9 mouse cellular contexts compared by ENCODE assay signal in genomic region chr5:35948225-35948975, GRCm38 (mm10). TPM values are rescaled to one million over a fixed set of nuclear protein-coding genes. Genes with fewer than 3 reads are reported as not detected.
DNase-seq lines count a peak whose midpoint lies in the region; ATAC-seq and TF ChIP-seq lines count a peak whose summit lies in the region.
"Had no signal": no experiment of that assay in that cellular context is flagged by ENCODE, and none has a peak within 500 bp of the region (broad histone marks: within the 10 kb centered on the region; RNA-seq: fewer than 3 reads in every experiment).

No protein-coding gene starts in this region.

- 68% methylated on average over 15 of the region's 15 CpGs for WGBS in kidney, embryonic 14.5 days
- 78% methylated on average over 15 of the region's 15 CpGs for WGBS in forebrain, postnatal 0 days

- no peak overlapping the region for H3K4me3 ChIP-seq in kidney, embryonic 14.5 days (ENCODE audit: low read length)
- H3K4me3 ChIP-seq in forebrain, postnatal 0 days (ENCODE audit: low read depth, low read length) = no peak overlapping the region
- H3K4me3 ChIP-seq: embryonic facial prominence, embryonic 12.5 days had no signal

- H3K27me3 ChIP-seq in kidney, embryonic 14.5 days (ENCODE audit: control insufficient read depth, insufficient read depth, low read length) = no peaks in the 10 kb centered on the region
- H3K27me3 ChIP-seq in forebrain, postnatal 0 days (ENCODE audit: insufficient read depth, low read length) = no peaks in the 10 kb centered on the region
- H3K27me3 ChIP-seq: embryonic facial prominence, embryonic 12.5 days had no signal

- no peak overlapping the region for H3K9ac ChIP-seq in kidney, embryonic 14.5 days (ENCODE audit: low read depth, low read length)
- H3K9ac ChIP-seq in forebrain, postnatal 0 days = no peak overlapping the region
- H3K9ac ChIP-seq: embryonic facial prominence, embryonic 12.5 days had no signal

- H3K9me3 ChIP-seq in kidney, embryonic 14.5 days (ENCODE audit: control insufficient read depth, low read length) = no peaks in the 10 kb centered on the region
- no peaks in the 10 kb centered on the region for H3K9me3 ChIP-seq in forebrain, postnatal 0 days (ENCODE audit: low read length)
- H3K9me3 ChIP-seq: embryonic facial prominence, embryonic 12.5 days had no signal

- DNase-seq in urinary bladder, adult 18-20 months (ENCODE audit: low spot score in 2 of 2) = peak; percentile 18 to 20
- DNase-seq in urinary bladder, adult 2 months (ENCODE audit: low spot score) = no peak
- DNase-seq in gastrocnemius, postnatal 14 days = peak; percentile 48
- DNase-seq in forebrain, postnatal 0 days = no peak
- DNase-seq in embryo, embryonic 10 days (ENCODE audit: low spot score) = no peak
- DNase-seq in frontal cortex, postnatal 25 days (ENCODE audit: low spot score in 2 of 2) = no peak

- intact Hi-C loops in gastrocnemius, postnatal 14 days (cut with DNase I; ENCODE audit: low total_unique reads) = no loop called here

- no peak for ATAC-seq in kidney, embryonic 14.5 days (ENCODE audit: low FRiP score, low TSS enrichment)
- no peak for ATAC-seq in forebrain, postnatal 0 days

- no peak overlapping the region for H3K4me2 ChIP-seq in kidney, embryonic 14.5 days (replicated peaks; ENCODE audit: low read depth, low read length)
- H3K4me2 ChIP-seq in forebrain, postnatal 0 days (ENCODE audit: low read depth) = no peak overlapping the region
- H3K4me2 ChIP-seq: embryonic facial prominence, embryonic 12.5 days had no signal

- H3K4me1 ChIP-seq in kidney, embryonic 14.5 days (ENCODE audit: control insufficient read depth, insufficient read depth, low read length) = no peaks in the 10 kb centered on the region; the same call in 1 of the 2 replicates
- H3K4me1 ChIP-seq in forebrain, postnatal 0 days (ENCODE audit: insufficient read depth) = no peaks in the 10 kb centered on the region

- peaks cover 66% of the 10 kb centered on the region for H3K36me3 ChIP-seq in kidney, embryonic 14.5 days (ENCODE audit: control insufficient read depth, insufficient read depth, low read length)
- H3K36me3 ChIP-seq in forebrain, postnatal 0 days (ENCODE audit: insufficient read depth) = peaks cover 54% of the 10 kb centered on the region

- no peak for TF ChIP-seq CTCF in forebrain, postnatal 0 days (IDR thresholded peaks at IDR 0.05; ENCODE audit: low read depth)

- peak overlapping the region; percentile 74 for H3K27ac ChIP-seq in kidney, embryonic 14.5 days (ENCODE audit: low read depth, low read length)
- H3K27ac ChIP-seq in forebrain, postnatal 0 days (ENCODE audit: low read depth, low read length) = no peak overlapping the region
- H3K27ac ChIP-seq: embryonic facial prominence, embryonic 12.5 days; macrophage had no signal

RNA-seq across cellular contexts. Expression of gene Afap1, which starts 55.3 kb away (rescaled TPM):
- 18.4 and 26.7 TPM in 2 replicates for polyA plus RNA-seq in urinary bladder, adult 2 months (2012; rRNA removed)
- total RNA-seq in gastrocnemius, postnatal 14 days (2021) = 10 to 100 TPM; 11.0 to 14.5 TPM
- 16.8 and 23.6 TPM in 2 replicates for polyA plus RNA-seq in kidney, embryonic 14.5 days (2014; fragmentation: Nextera tagmentation; extraction: Ambion mirVana)
- 44.2 and 48.2 TPM in 2 replicates for total RNA-seq in forebrain, postnatal 0 days (2014; rRNA removed)
- 45.6 and 49.3 TPM in 2 replicates for polyA plus RNA-seq in forebrain, postnatal 0 days (2015; fragmentation: Nextera tagmentation; extraction: Ambion mirVana)

Comparison
In these comparisons a context has a peak if more than half of its experiments do, and no peak if none do; other contexts are left out.
1. DNase-seq: peak in urinary bladder, adult 18-20 months (2 of 2) and gastrocnemius, postnatal 14 days (single experiment); none in urinary bladder, adult 2 months (single experiment), forebrain, postnatal 0 days (single experiment), embryo, embryonic 10 days (single experiment) and frontal cortex, postnatal 25 days (0 of 2).